Mouse (Mus musculus): ENCODE data around the gene Zfp366. TPM values are rescaled to one million over a fixed set of nuclear protein-coding genes. Genes with fewer than 3 reads are reported as not detected.
"Not testable (repeated sequence)": the region's sequence is repeated elsewhere in the genome, so short reads cannot be mapped to it uniquely, and the experiment has no call there.

Zfp366 gene
- total RNA-seq (2021), result 1 to 10 TPM; 3.5 to 4.3 TPM

- intact Hi-C loops (cut with DNase I), result no loop called here
- DNase-seq (ENCODE audit: low spot score in 2 of 2), result no peak
These were observed at the start of gene Zfp366 for GRCm38 (mm10) chr13:99184155-99184886. Zfp366 (plus strand) TSS chr13:99184823.

GRCm38 (mm10) chr13:99138351-99139255, 46.0 kb upstream of the Zfp366 start:
- DNase-seq (ENCODE audit: low spot score in 2 of 2), result peak; percentile 17 to 35
- intact Hi-C loops (cut with DNase I), result no loop called here

GRCm38 (mm10) chr13:99146355-99146871, 38.2 kb upstream of the Zfp366 start:
- intact Hi-C loops (cut with DNase I), result loop anchor here (1.0 to 5.0 kb wide), 5 partner anchors 46 to 220 kb away; partner anchors contain the start of gene Tnpo1
- DNase-seq (ENCODE audit: low spot score in 2 of 2), result peak; percentile 64 to 96

- intact Hi-C loops (cut with DNase I), result loop anchor here (2.0 to 5.0 kb wide), 4 partner anchors 47 to 221 kb away; partner anchors contain the start of gene Tnpo1
- peak; percentile 71 to 97 for DNase-seq (ENCODE audit: low spot score in 2 of 2)
These were observed 36.9 kb upstream of the Zfp366 start for GRCm38 (mm10) chr13:99147645-99148111.

- intact Hi-C loops (cut with DNase I), result loop anchor here (5.0 kb wide), 2 partner anchors 92 to 207 kb away; no protein-coding TSS in a partner anchor
- DNase-seq (ENCODE audit: low spot score in 2 of 2), result peak in 1 of 2 experiments; percentile 53
These were observed 34.9 kb upstream of the Zfp366 start for GRCm38 (mm10) chr13:99149551-99150305.

- intact Hi-C loops (cut with DNase I), result no loop called here
- no peak for DNase-seq (ENCODE audit: low spot score in 2 of 2)
These were observed 34.0 kb upstream of the Zfp366 start for GRCm38 (mm10) chr13:99150626-99151025.

GRCm38 (mm10) chr13:99151121-99151520, 33.5 kb upstream of the Zfp366 start:
- intact Hi-C loops (cut with DNase I), result no loop called here
- peak in 1 of 2 experiments; percentile 75 for DNase-seq (ENCODE audit: low spot score in 2 of 2)

- intact Hi-C loops (cut with DNase I), result no loop called here
- DNase-seq (ENCODE audit: low spot score in 2 of 2), result no peak
These were observed 32.2 kb upstream of the Zfp366 start for GRCm38 (mm10) chr13:99152305-99152930.

- peak in 1 of 2 experiments; percentile 81 for DNase-seq (ENCODE audit: low spot score in 2 of 2)
- intact Hi-C loops (cut with DNase I), result no loop called here
These were observed 26.9 kb upstream of the Zfp366 start for GRCm38 (mm10) chr13:99157709-99158108.

- no peak for DNase-seq (ENCODE audit: low spot score in 2 of 2)
- intact Hi-C loops (cut with DNase I), result no loop called here
These were observed 25.9 kb upstream of the Zfp366 start for GRCm38 (mm10) chr13:99158773-99159172.

- intact Hi-C loops (cut with DNase I), result no loop called here
These were observed 21.6 kb upstream of the Zfp366 start for GRCm38 (mm10) chr13:99163071-99163470.

GRCm38 (mm10) chr13:99163521-99164359, 20.9 kb upstream of the Zfp366 start:
- intact Hi-C loops (cut with DNase I), result no loop called here
- no peak for DNase-seq (ENCODE audit: low spot score in 2 of 2)

More at GRCm38 (mm10) chr13:99163071-99163470, 21.6 kb upstream of the Zfp366 start:
- no peak for DNase-seq (ENCODE audit: low spot score in 2 of 2)

GRCm38 (mm10) chr13:99164360-99164759, 20.3 kb upstream of the Zfp366 start:
- intact Hi-C loops (cut with DNase I), result no loop called here
- DNase-seq (ENCODE audit: low spot score in 2 of 2), result no peak

- intact Hi-C loops (cut with DNase I), result no loop called here
- DNase-seq (ENCODE audit: low spot score in 2 of 2), result no peak
These were observed 15.2 kb upstream of the Zfp366 start for GRCm38 (mm10) chr13:99169401-99169800.

GRCm38 (mm10) chr13:99170337-99170736, 14.3 kb upstream of the Zfp366 start:
- intact Hi-C loops (cut with DNase I), result loop anchor here (1.0 kb wide), 1 partner anchor 148 kb away; no protein-coding TSS in a partner anchor
- peak in 1 of 2 experiments; percentile 37 for DNase-seq (ENCODE audit: low spot score in 2 of 2)

- intact Hi-C loops (cut with DNase I), result no loop called here
These were observed 10.8 kb upstream of the Zfp366 start for GRCm38 (mm10) chr13:99173849-99174248.

GRCm38 (mm10) chr13:99182828-99183227, 1.8 kb upstream of the Zfp366 start:
- intact Hi-C loops (cut with DNase I); DNase-seq (ENCODE audit: low spot score in 2 of 2): not testable (repeated sequence)

More at GRCm38 (mm10) chr13:99173849-99174248, 10.8 kb upstream of the Zfp366 start:
- DNase-seq (ENCODE audit: low spot score in 2 of 2), result no peak

All from left cerebral cortex, postnatal 25 days (tissue).